Mouse (Mus musculus): ENCODE measurements around the gene Pip5k1c. TPM values are rescaled to one million over a fixed set of nuclear protein-coding genes. Genes with fewer than 3 reads are reported as not detected.

Pip5k1c gene
- polyA plus RNA-seq, 1 experiment from 2014 or later: 13.4 TPM

- Histone ChIP-seq H3K9me3 (replicated peaks) (no peaks in the 10 kb centered on the region), H3K36me3 (replicated peaks) (no peaks in the 10 kb centered on the region), H3K4me2 (peak overlapping the region; percentile 77), H3K4me1 (replicated peaks) (peaks cover 48% of the 10 kb centered on the region), H3K27ac (replicated peaks) (no peak overlapping the region), H3K27me3 (peaks cover 80% of the 10 kb centered on the region), H3K4me3 (replicated peaks) (peak overlapping the region; percentile 47), H3K9ac (peak overlapping the region; percentile 47)
- 2% methylated on average over 54 of the region's 54 CpGs for WGBS (ENCODE audit: insufficient replicate concordance)
- ATAC-seq (ENCODE audit: insufficient read depth): peak; percentile 65
These were observed 6.9 kb upstream of the Pip5k1c start for GRCm38 (mm10) chr10:81285694-81286450.

GRCm38 (mm10) chr10:81286586-81286985, 6.2 kb upstream of the Pip5k1c start:
- H3K27me3 ChIP-seq: peaks cover 76% of the 10 kb centered on the region

GRCm38 (mm10) chr10:81287513-81288157, 5.1 kb upstream of the Pip5k1c start:
- H3K4me1 ChIP-seq (replicated peaks): peaks cover 65% of the 10 kb centered on the region
- no peak overlapping the region for H3K9ac ChIP-seq
- H3K4me3 ChIP-seq (replicated peaks): no peak overlapping the region
- no peak for ATAC-seq (ENCODE audit: insufficient read depth)
- H3K36me3 ChIP-seq (replicated peaks): no peaks in the 10 kb centered on the region
- WGBS (ENCODE audit: insufficient replicate concordance): 57% methylated on average over 8 of the region's 8 CpGs
- H3K27me3 ChIP-seq: peaks cover 69% of the 10 kb centered on the region
- no peak overlapping the region for H3K27ac ChIP-seq (replicated peaks)
- H3K4me2 ChIP-seq: no peak overlapping the region
- no peaks in the 10 kb centered on the region for H3K9me3 ChIP-seq (replicated peaks)

More at GRCm38 (mm10) chr10:81286586-81286985, 6.2 kb upstream of the Pip5k1c start:
- WGBS (ENCODE audit: insufficient replicate concordance): 34% methylated on average over 6 of the region's 6 CpGs
- no peaks in the 10 kb centered on the region for H3K36me3 ChIP-seq (replicated peaks)
- peak overlapping the region; percentile 77 for H3K4me2 ChIP-seq
- H3K27ac ChIP-seq (replicated peaks): no peak overlapping the region
- ATAC-seq (ENCODE audit: insufficient read depth): no peak
- peaks cover 55% of the 10 kb centered on the region for H3K4me1 ChIP-seq (replicated peaks)
- H3K4me3 ChIP-seq (replicated peaks): no peak overlapping the region
- H3K9me3 ChIP-seq (replicated peaks): no peaks in the 10 kb centered on the region
- no peak overlapping the region for H3K9ac ChIP-seq

- no peaks in the 10 kb centered on the region for H3K36me3 ChIP-seq (replicated peaks)
- H3K9ac ChIP-seq: no peak overlapping the region
- no peak for ATAC-seq (ENCODE audit: insufficient read depth)
- H3K27me3 ChIP-seq: peaks cover 59% of the 10 kb centered on the region
- WGBS (ENCODE audit: insufficient replicate concordance): 19% methylated on average over 6 of the region's 6 CpGs
- peaks cover 72% of the 10 kb centered on the region for H3K4me1 ChIP-seq (replicated peaks)
- H3K9me3 ChIP-seq (replicated peaks): no peaks in the 10 kb centered on the region
- H3K4me3 ChIP-seq (replicated peaks): no peak overlapping the region
- no peak overlapping the region for H3K4me2 ChIP-seq
- H3K27ac ChIP-seq (replicated peaks): no peak overlapping the region
These were observed 4.2 kb upstream of the Pip5k1c start for GRCm38 (mm10) chr10:81288601-81289000.

GRCm38 (mm10) chr10:81289278-81289677, 3.5 kb upstream of the Pip5k1c start:
- peaks cover 52% of the 10 kb centered on the region for H3K27me3 ChIP-seq
- H3K27ac ChIP-seq (replicated peaks): no peak overlapping the region
- peaks cover 79% of the 10 kb centered on the region for H3K4me1 ChIP-seq (replicated peaks)
- 6% methylated on average over 7 of the region's 7 CpGs for WGBS (ENCODE audit: insufficient replicate concordance)
- H3K36me3 ChIP-seq (replicated peaks): no peaks in the 10 kb centered on the region
- H3K9me3 ChIP-seq (replicated peaks): no peaks in the 10 kb centered on the region
- H3K4me3 ChIP-seq (replicated peaks): no peak overlapping the region
- no peak for ATAC-seq (ENCODE audit: insufficient read depth)
- no peak overlapping the region for H3K4me2 ChIP-seq
- no peak overlapping the region for H3K9ac ChIP-seq

GRCm38 (mm10) chr10:81289811-81290210, 3.0 kb upstream of the Pip5k1c start:
- H3K27ac ChIP-seq (replicated peaks): no peak overlapping the region
- no peak overlapping the region for H3K9ac ChIP-seq
- peaks cover 82% of the 10 kb centered on the region for H3K4me1 ChIP-seq (replicated peaks)
- no peaks in the 10 kb centered on the region for H3K36me3 ChIP-seq (replicated peaks)
- no peak overlapping the region for H3K4me2 ChIP-seq
- no peak overlapping the region for H3K4me3 ChIP-seq (replicated peaks)
- no peaks in the 10 kb centered on the region for H3K9me3 ChIP-seq (replicated peaks)
- peaks cover 47% of the 10 kb centered on the region for H3K27me3 ChIP-seq
- no peak for ATAC-seq (ENCODE audit: insufficient read depth)
- WGBS (ENCODE audit: insufficient replicate concordance): 59% methylated on average over 14 of the region's 14 CpGs

- H3K4me1 ChIP-seq (replicated peaks): peaks cover 82% of the 10 kb centered on the region
- H3K4me2 ChIP-seq: peak overlapping the region; percentile 38
- no peak for ATAC-seq (ENCODE audit: insufficient read depth)
- peaks cover 36% of the 10 kb centered on the region for H3K27me3 ChIP-seq
- no peaks in the 10 kb centered on the region for H3K9me3 ChIP-seq (replicated peaks)
- peak overlapping the region; percentile 24 for H3K27ac ChIP-seq (replicated peaks)
- no peak overlapping the region for H3K9ac ChIP-seq
- 0 out of 2 replicates have a peak overlapping the region, but pooled peaks have one; percentile 10 for H3K4me3 ChIP-seq (replicated peaks)
- WGBS (ENCODE audit: insufficient replicate concordance): 51% methylated on average over 24 of the region's 24 CpGs
- 0 out of 2 replicates have a peak, but pooled peaks cover 6% of the 10 kb centered on the region for H3K36me3 ChIP-seq (replicated peaks)
These were observed 1.9 kb upstream of the Pip5k1c start for GRCm38 (mm10) chr10:81290698-81291460.

- Histone ChIP-seq H3K9me3 (replicated peaks) (no peaks in the 10 kb centered on the region), H3K4me1 (replicated peaks) (peaks cover 82% of the 10 kb centered on the region), H3K9ac (no peak within 1 kb of the TSS), H3K27me3 (peaks cover 29% of the 10 kb centered on the region), H3K4me3 (replicated peaks) (peak within 1 kb of the TSS; percentile 10; the same call in 1 of the 2 replicates), H3K27ac (replicated peaks) (peak within 1 kb of the TSS; percentile 45), H3K4me2 (peak within 1 kb of the TSS; percentile 95), H3K36me3 (replicated peaks) (0 out of 2 replicates have a peak, but pooled peaks cover 6% of the 10 kb centered on the region)
- 47% methylated on average over 9 of the region's 9 CpGs for WGBS (ENCODE audit: insufficient replicate concordance)
- no peak for ATAC-seq (ENCODE audit: insufficient read depth)
These were observed 1.2 kb upstream of the Pip5k1c start, which contains the start of gene Tjp3 for GRCm38 (mm10) chr10:81291511-81292104. Gene Tjp3, minus strand, starts transcription at chr10:81291581.

GRCm38 (mm10) chr10:81293334-81294030, 719 bp downstream of the Pip5k1c start:
- Histone ChIP-seq H3K4me2 (peak overlapping the region; percentile 95), H3K36me3 (replicated peaks) (0 out of 2 replicates have a peak, but pooled peaks cover 6% of the 10 kb centered on the region), H3K9me3 (replicated peaks) (no peaks in the 10 kb centered on the region), H3K9ac (peak overlapping the region; percentile 77), H3K27ac (replicated peaks) (peak overlapping the region; percentile 89), H3K27me3 (peaks cover 16% of the 10 kb centered on the region), H3K4me1 (replicated peaks) (peaks cover 93% of the 10 kb centered on the region), H3K4me3 (replicated peaks) (peak overlapping the region; percentile 77)
- no peak for ATAC-seq (ENCODE audit: insufficient read depth)
- 1% methylated on average over 25 of the region's 25 CpGs for WGBS (ENCODE audit: insufficient replicate concordance)

GRCm38 (mm10) chr10:81294442-81294841, 1.7 kb downstream of the Pip5k1c start:
- ATAC-seq (ENCODE audit: insufficient read depth): no peak
- H3K9me3 ChIP-seq (replicated peaks): no peaks in the 10 kb centered on the region
- H3K9ac ChIP-seq: peak overlapping the region; percentile 77; the same call in 1 of the 2 replicates
- H3K4me3 ChIP-seq (replicated peaks): peak overlapping the region; percentile 77
- peaks cover 95% of the 10 kb centered on the region for H3K4me1 ChIP-seq (replicated peaks)
- no peak overlapping the region for H3K27ac ChIP-seq (replicated peaks)
- peak overlapping the region; percentile 95 for H3K4me2 ChIP-seq
- 0 out of 2 replicates have a peak, but pooled peaks cover 6% of the 10 kb centered on the region for H3K36me3 ChIP-seq (replicated peaks)
- WGBS (ENCODE audit: insufficient replicate concordance): 22% methylated on average over 8 of the region's 8 CpGs
- H3K27me3 ChIP-seq: peaks cover 14% of the 10 kb centered on the region; the same call in 1 of the 2 replicates
